Mouse (Mus musculus) cerebellum, adult 2 months (tissue): Measurements from ENCODE around the gene Tmem221.

Source experiments
- CTCF ChIP-seq: fragments of 200-500 bp; IDR thresholded peaks from 2 replicates; pipeline ENCODE4 v1.5.1; 2011; ENCODE audit warnings: low read depth, mild to moderate bottlenecking, control low read depth, low read length, moderate library complexity, borderline replicate concordance; ENCODE audit not compliant: insufficient read depth
- POLR2A ChIP-seq: fragments of 200-500 bp; IDR thresholded peaks from 2 replicates; pipeline ENCODE4 v1.6.1; 2011; ENCODE audit warnings: low read length, control low read depth, borderline replicate concordance; ENCODE audit not compliant: insufficient read depth

GRCm38 (mm10) chr8:71535663-71536062 is 23.0 kb downstream of the Tmem221 start:
- TF ChIP-seq CTCF, result no peak
- TF ChIP-seq POLR2A, result no peak
